Mouse (Mus musculus): ENCODE measurements around the gene Ndc80. TPM values are rescaled to one million over a fixed set of nuclear protein-coding genes. Genes with fewer than 3 reads are reported as not detected.
"Not testable (repeated sequence)": the region's sequence is repeated elsewhere in the genome, so short reads cannot be mapped to it uniquely, and the experiment has no call there.

Gene Ndc80
- polyA plus RNA-seq, 1 experiment, result 0.36 TPM

GRCm38 (mm10) chr17:71483418-71484060 lies 43.1 kb downstream of the Ndc80 start:
- DNase-seq (ENCODE audit: extremely low spot score in 1 of 2, low spot score in 1 of 2), result no peak

- DNase-seq (ENCODE audit: extremely low spot score in 1 of 2, low spot score in 1 of 2), result no peak
These were observed 47.2 kb downstream of the Ndc80 start for GRCm38 (mm10) chr17:71479381-71479901.

- no peak for DNase-seq (ENCODE audit: extremely low spot score in 1 of 2, low spot score in 1 of 2)
These were observed 49.2 kb downstream of the Ndc80 start for GRCm38 (mm10) chr17:71477481-71477880.

GRCm38 (mm10) chr17:71476346-71477020 lies 50.2 kb downstream of the Ndc80 start:
- DNase-seq (ENCODE audit: extremely low spot score in 1 of 2, low spot score in 1 of 2), result no peak

- DNase-seq (ENCODE audit: extremely low spot score in 1 of 2, low spot score in 1 of 2), result peak; percentile 48 to 77
These were observed 51.0 kb downstream of the Ndc80 start for GRCm38 (mm10) chr17:71475705-71476089.

GRCm38 (mm10) chr17:71474762-71475704 lies 51.6 kb downstream of the Ndc80 start, which contains the start of gene Smchd1:
Smchd1 (minus strand) TSS chr17:71475343.
- peak; percentile 89 to 94 for DNase-seq (ENCODE audit: extremely low spot score in 1 of 2, low spot score in 1 of 2)

- no peak for DNase-seq (ENCODE audit: extremely low spot score in 1 of 2, low spot score in 1 of 2)
These were observed 52.5 kb downstream of the Ndc80 start for GRCm38 (mm10) chr17:71474128-71474527.

- no peak for DNase-seq (ENCODE audit: extremely low spot score in 1 of 2, low spot score in 1 of 2)
These were observed 55.4 kb downstream of the Ndc80 start for GRCm38 (mm10) chr17:71471261-71471660.

- DNase-seq (ENCODE audit: extremely low spot score in 1 of 2, low spot score in 1 of 2), result no peak
These were observed 66.3 kb downstream of the Ndc80 start for GRCm38 (mm10) chr17:71460312-71460711.

- DNase-seq (ENCODE audit: extremely low spot score in 1 of 2, low spot score in 1 of 2), result no peak
These were observed 66.8 kb downstream of the Ndc80 start, which contains the start of gene Gm4707 for GRCm38 (mm10) chr17:71459818-71460217. Gm4707 (minus strand) TSS chr17:71459918.

GRCm38 (mm10) chr17:71457361-71457760 lies 69.3 kb downstream of the Ndc80 start:
- DNase-seq (ENCODE audit: extremely low spot score in 1 of 2, low spot score in 1 of 2), result not testable (repeated sequence)

Other genes starting within 250 kb of the Ndc80 start
- 1.4 and 1.6 TPM in 2 replicates for gene Emilin2, start 214.9 kb downstream of the Ndc80 start, polyA plus RNA-seq (2012; rRNA removed)
- 2.1 and 2.4 TPM in 2 replicates for gene Gm4707, start 66.9 kb downstream of the Ndc80 start, polyA plus RNA-seq (2012; rRNA removed)
- gene Smchd1, start 51.5 kb downstream of the Ndc80 start, polyA plus RNA-seq (2012; rRNA removed), result 26.8 and 27.6 TPM in 2 replicates
- 1.5 and 1.8 TPM in 2 replicates for gene Spdya, start 25.2 kb upstream of the Ndc80 start, polyA plus RNA-seq (2012; rRNA removed)
- 25.4 and 35.6 TPM in 2 replicates for gene Wdr43, start 89.0 kb upstream of the Ndc80 start, polyA plus RNA-seq (2012; rRNA removed)
- gene Togaram2, start 146.4 kb upstream of the Ndc80 start, polyA plus RNA-seq (2012; rRNA removed), result 4.9 and 6.2 TPM in 2 replicates
- 0.04 TPM in 2 replicates for gene Pcare, start 226.0 kb upstream of the Ndc80 start, polyA plus RNA-seq (2012; rRNA removed)
- gene Clip4, start 241.6 kb upstream of the Ndc80 start, polyA plus RNA-seq (2012; rRNA removed), result 61.5 and 63.9 TPM in 2 replicates

All from frontal cortex, adult 2 months (tissue).